Mouse (Mus musculus) CH12.LX (cell line): ENCODE measurements at regions not wholly inside any gene's neighbourhood (a gene's known extent, or its start where the extent isn't known, plus 50 kb on each side); places are given as distances from the start of the nearest gene placed in this dataset.

Experiments
- DNase-seq: peaks from one replicate; pipeline ENCODE4 v3.0.0-alpha.2; 2013; ENCODE audit errors: extremely low read depth
- H3K27ac ChIP-seq: 2 replicates; pipeline ENCODE4 v1.5.1; 2012; ENCODE audit warnings: low read depth, mild to moderate bottlenecking, control low read depth, moderate library complexity; ENCODE audit not compliant: insufficient read depth
- H3K27me3 ChIP-seq: replicated peaks from 2 replicates; pipeline ENCODE3; 2012; ENCODE audit warnings: inconsistent platforms
- H3K36me3 ChIP-seq, 2 experiments: replicated peaks in 1 of 2; 2 replicates each; pipeline versions ENCODE3 to v1.6.1; 2012; ENCODE audit warnings: inconsistent platforms in 1 of 2, low read length in 1 of 2, mild to moderate bottlenecking in 1 of 2, mixed read lengths in 1 of 2, moderate library complexity in 1 of 2; ENCODE audit not compliant: control insufficient read depth in 1 of 2, insufficient read depth in 1 of 2
- H3K4me1 ChIP-seq, 2 experiments: 2 replicates each; pipeline ENCODE4 v1.6.1; 2012; ENCODE audit warnings: inconsistent platforms in 1 of 2, moderate library complexity in 1 of 2; ENCODE audit not compliant: insufficient read depth in 2 of 2, control insufficient read depth in 1 of 2
- H3K4me2 ChIP-seq: 2 replicates; pipeline ENCODE4 v1.6.1; 2012; ENCODE audit warnings: low read depth, mild to moderate bottlenecking, control low read depth; ENCODE audit not compliant: poor library complexity, insufficient read depth, severe bottlenecking
- H3K4me3 ChIP-seq, 3 experiments: fragments of 150-350 bp in 1 of 3; sonication (generic) in 1 of 3; replicated peaks in 1 of 3; 2 replicates each; pipeline versions ENCODE3 to v1.5.1; 2011 to 2012; ENCODE audit warnings: low read depth in 2 of 3, low read length in 2 of 3, mild to moderate bottlenecking in 2 of 3, moderate library complexity in 2 of 3, control low read depth in 1 of 3, improper control_type of control experiment in 1 of 3, inconsistent platforms in 1 of 3, mixed read lengths in 1 of 3; ENCODE audit not compliant: poor library complexity in 1 of 3
- H3K79me2 ChIP-seq: replicated peaks from 2 replicates; pipeline ENCODE4 v1.6.1; 2012; ENCODE audit warnings: mild to moderate bottlenecking, moderate library complexity; ENCODE audit not compliant: control insufficient read depth, poor library complexity, insufficient read depth, severe bottlenecking; ENCODE audit errors: extremely low read depth
- H3K9ac ChIP-seq: 2 replicates; pipeline ENCODE4 v1.6.1; 2012; ENCODE audit warnings: low read depth, mild to moderate bottlenecking, control low read depth, moderate library complexity; ENCODE audit not compliant: insufficient read depth
- H3K9me3 ChIP-seq: replicated peaks from 2 replicates; pipeline ENCODE3; 2012; ENCODE audit warnings: low read length, inconsistent platforms, mixed read lengths
- CHD2 ChIP-seq: IDR thresholded peaks from 2 replicates; pipeline ENCODE4 v1.6.1; 2011; ENCODE audit warnings: low read length, improper control_type of control experiment
- CTCF ChIP-seq, 2 experiments: IDR thresholded peaks in 1 of 2; conservative IDR thresholded peaks in 1 of 2; 2 replicates each; pipeline ENCODE4 v1.5.1; 2011 to 2012; ENCODE audit warnings: low read depth in 2 of 2, low read length in 2 of 2, improper control_type of control experiment in 1 of 2, inconsistent platforms in 1 of 2, mild to moderate bottlenecking in 1 of 2, moderate library complexity in 1 of 2
- E2F4 ChIP-seq: IDR thresholded peaks from 2 replicates; pipeline ENCODE4 v1.6.1; 2011; ENCODE audit warnings: low read depth, low read length, improper control_type of control experiment; ENCODE audit not compliant: insufficient replicate concordance
- ELF1 ChIP-seq: IDR thresholded peaks from 2 replicates; pipeline ENCODE4 v1.6.1; 2014; ENCODE audit warnings: low read depth, mild to moderate bottlenecking, inconsistent platforms, low read length, improper control_type of control experiment
- GABPA ChIP-seq: IDR thresholded peaks from 2 replicates; pipeline ENCODE4 v1.6.1; 2012; ENCODE audit warnings: low read depth, low read length, improper control_type of control experiment, inconsistent platforms; ENCODE audit not compliant: insufficient replicate concordance
- IRF4 ChIP-seq: IDR thresholded peaks from 2 replicates; pipeline ENCODE4 v1.6.1; 2014; ENCODE audit warnings: low read depth, mild to moderate bottlenecking, inconsistent platforms, low read length, improper control_type of control experiment
- JUN ChIP-seq: IDR thresholded peaks from 2 replicates; pipeline ENCODE4 v1.6.1; 2011; ENCODE audit warnings: low read depth, mild to moderate bottlenecking, low read length, improper control_type of control experiment, moderate library complexity; ENCODE audit not compliant: insufficient read depth
- JUND ChIP-seq: conservative IDR thresholded peaks from 2 replicates; pipeline ENCODE4 v1.6.1; 2011; ENCODE audit warnings: low read depth, low read length, improper control_type of control experiment
- MAZ ChIP-seq: IDR thresholded peaks from 2 replicates; pipeline ENCODE4 v1.6.1; 2012; ENCODE audit warnings: low read depth, mild to moderate bottlenecking, inconsistent platforms, low read length, improper control_type of control experiment, moderate library complexity
- MEF2A ChIP-seq: IDR thresholded peaks from 2 replicates; pipeline ENCODE4 v1.6.1; 2014; ENCODE audit warnings: low read depth, mild to moderate bottlenecking, inconsistent platforms, low read length, improper control_type of control experiment, borderline replicate concordance
- MYC ChIP-seq: IDR thresholded peaks from 2 replicates; pipeline ENCODE4 v1.6.1; 2011; ENCODE audit warnings: low read depth, mild to moderate bottlenecking, improper control_type of control experiment, low read length
- NRF1 ChIP-seq: IDR thresholded peaks from 2 replicates; pipeline ENCODE4 v1.6.1; 2014; ENCODE audit warnings: low read depth, mild to moderate bottlenecking, inconsistent platforms, low read length, improper control_type of control experiment, moderate library complexity
- RAD21 ChIP-seq: IDR thresholded peaks from 2 replicates; pipeline ENCODE4 v1.6.1; 2011; ENCODE audit warnings: low read depth, mild to moderate bottlenecking, low read length, improper control_type of control experiment, moderate library complexity
- SIN3A ChIP-seq: IDR thresholded peaks from 2 replicates; pipeline ENCODE4 v1.6.1; 2012; ENCODE audit warnings: low read length, improper control_type of control experiment, inconsistent platforms
- TBP ChIP-seq: conservative IDR thresholded peaks from 2 replicates; pipeline ENCODE4 v1.6.1; 2011; ENCODE audit warnings: low read depth, low read length, improper control_type of control experiment
- USF1 ChIP-seq: IDR thresholded peaks from 2 replicates; pipeline ENCODE4 v1.6.1; 2014; ENCODE audit warnings: low read depth, mild to moderate bottlenecking, inconsistent platforms, low read length, improper control_type of control experiment
- USF2 ChIP-seq: conservative IDR thresholded peaks from 2 replicates; pipeline ENCODE4 v1.6.1; 2011; ENCODE audit warnings: low read depth, low read length, improper control_type of control experiment
- ZKSCAN1 ChIP-seq: IDR thresholded peaks from 2 replicates; pipeline ENCODE4 v1.6.1; 2012; ENCODE audit warnings: low read depth, inconsistent platforms, low read length, improper control_type of control experiment, borderline replicate concordance
- ZMIZ1 ChIP-seq: IDR thresholded peaks from 2 replicates; pipeline ENCODE4 v1.6.1; 2012; ENCODE audit warnings: low read depth, mild to moderate bottlenecking, inconsistent platforms, low read length, improper control_type of control experiment
- dilution Hi-C: fragments of 300-500 bp; cut with MboI; formaldehyde crosslinking; loops from 2 replicates; pipeline ENCODE4 v1.14.3; 2020; ENCODE audit warnings: low sequenced_read_pairs; ENCODE audit not compliant: extremely low pct_unique_long_range_greater_than_20kb, extremely low pct_ligation_motif_present
- in situ Hi-C: fragments of 300-500 bp; cut with MboI; formaldehyde crosslinking; loops from 3 replicates; pipeline ENCODE4 v1.14.3; 2019; ENCODE audit warnings: low sequenced_read_pairs, low pct_ligation_motif_present, low pct_unique_long_range_greater_than_20kb, mixed read lengths

DNA sequence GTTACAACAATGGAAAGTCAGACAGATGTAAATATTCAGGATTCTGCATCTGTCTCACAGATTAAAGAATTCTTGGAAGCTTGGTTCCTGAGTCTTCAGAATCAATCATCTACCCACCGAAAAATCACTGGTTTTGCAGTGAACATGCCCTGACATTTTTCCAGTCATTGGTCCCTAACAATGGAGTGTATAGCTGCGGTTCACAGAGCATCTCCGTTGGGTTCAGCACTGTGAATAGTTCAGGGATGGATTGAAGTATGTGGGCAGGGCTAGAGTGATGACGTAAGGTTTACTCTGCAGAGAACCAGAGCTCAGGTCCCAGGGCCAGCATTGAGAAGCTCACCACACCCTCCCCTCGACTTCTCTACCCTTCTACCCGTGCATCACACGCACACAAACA, 56.5 kb upstream of the Ipo5 start:
- DNase-seq = no peak
- H3K9me3 ChIP-seq = peaks cover 9% of the 10 kb centered on the region
- in situ Hi-C loops (no loop called here), dilution Hi-C loops (no loop called here)
- H3K27ac ChIP-seq = no peak overlapping the region
- no peak overlapping the region for H3K4me2 ChIP-seq
- no peaks in the 10 kb centered on the region for H3K79me2 ChIP-seq
- H3K27me3 ChIP-seq = no peaks in the 10 kb centered on the region
- TF ChIP-seq TBP = no peak
- no peak for TF ChIP-seq JUN
- no peak for TF ChIP-seq JUND
- no peak for TF ChIP-seq RAD21
- H3K4me3 ChIP-seq = no peak overlapping the region
- no peak overlapping the region for H3K9ac ChIP-seq
- H3K36me3 ChIP-seq = no peaks in the 10 kb centered on the region
- H3K4me1 ChIP-seq = peaks cover 2 to 16% of the 10 kb centered on the region in 2 experiments; a peak in 3 of 4 replicates

DNA sequence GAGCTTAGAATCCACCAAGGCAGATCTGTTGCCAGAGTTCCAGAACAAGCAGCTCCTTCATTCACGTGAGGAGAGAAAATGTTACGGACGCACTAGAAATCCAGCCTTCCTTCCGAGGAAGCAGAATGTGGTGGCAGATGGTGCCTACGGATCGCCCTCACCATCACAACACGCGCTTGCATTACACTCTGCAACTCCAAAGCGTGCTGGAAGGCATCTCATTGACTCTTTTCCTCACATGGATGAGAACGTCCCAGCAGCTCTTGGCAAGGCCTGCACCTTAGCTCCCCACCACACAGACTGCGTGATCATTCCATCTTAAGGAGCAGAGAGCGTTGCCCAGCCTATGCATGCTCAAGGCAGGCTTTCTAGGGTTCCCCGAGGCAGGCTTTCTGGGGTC, 55.8 kb upstream of the Ipo5 start:
- no peak overlapping the region for H3K4me2 ChIP-seq
- peaks cover 2 to 16% of the 10 kb centered on the region in 2 experiments; a peak in 3 of 4 replicates for H3K4me1 ChIP-seq
- peaks cover 9% of the 10 kb centered on the region for H3K9me3 ChIP-seq
- in situ Hi-C loops = no loop called here
- no peak for DNase-seq
- H3K27me3 ChIP-seq = no peaks in the 10 kb centered on the region
- no peak overlapping the region for H3K4me3 ChIP-seq
- no peaks in the 10 kb centered on the region for H3K79me2 ChIP-seq
- no peaks in the 10 kb centered on the region for H3K36me3 ChIP-seq
- dilution Hi-C loops = no loop called here
- no peak overlapping the region for H3K9ac ChIP-seq
- TF ChIP-seq SIN3A (no peak), MYC (no peak), TBP (no peak), GABPA (no peak), IRF4 (no peak), ELF1 (no peak), USF2 (no peak), CTCF (conservative IDR thresholded peaks at IDR 0.05 in 1 of 2, IDR thresholded peaks at IDR 0.05 in 1 of 2; ENCODE audit: low read depth in 2 of 2, low read length in 2 of 2) (no peak), ZMIZ1 (no peak), E2F4 (no peak), ZKSCAN1 (no peak), JUN (no peak), MEF2A (no peak), CHD2 (no peak), USF1 (no peak), MAZ (no peak), NRF1 (no peak)
- H3K27ac ChIP-seq = no peak overlapping the region
